Mouse (Mus musculus) spleen, adult 18-20 months (tissue): ENCODE results near the gene Fam49a.

Experiments
- DNase-seq, 2 experiments: peaks; one replicate each; pipeline ENCODE4 v3.0.0; 2022; ENCODE audit warnings: mixed read lengths in 2 of 2

The Fam49a gene

DNA sequence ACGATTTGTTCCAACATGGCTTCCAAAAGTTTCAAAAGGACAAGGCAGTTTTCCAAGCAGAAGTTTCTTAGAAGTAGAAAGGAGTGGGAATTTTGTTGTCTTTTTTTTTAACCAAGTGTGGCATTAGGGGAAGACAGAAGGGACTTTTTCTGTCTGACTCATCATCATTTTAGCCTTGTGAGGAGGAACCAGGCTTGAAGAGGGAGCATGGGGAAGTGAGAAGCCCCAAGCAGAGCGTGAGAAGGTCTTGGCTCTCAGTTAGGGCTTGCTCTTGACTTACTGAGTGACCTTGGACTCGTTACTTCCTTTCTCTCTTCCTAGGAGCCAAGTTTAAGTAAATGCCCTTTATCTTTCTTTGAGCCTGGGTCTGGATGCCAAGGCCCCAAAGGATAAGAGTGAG lies 8.6 kb downstream of the Fam49a start:
- DNase-seq, result peak in 1 of 2 experiments; percentile 28

DNA sequence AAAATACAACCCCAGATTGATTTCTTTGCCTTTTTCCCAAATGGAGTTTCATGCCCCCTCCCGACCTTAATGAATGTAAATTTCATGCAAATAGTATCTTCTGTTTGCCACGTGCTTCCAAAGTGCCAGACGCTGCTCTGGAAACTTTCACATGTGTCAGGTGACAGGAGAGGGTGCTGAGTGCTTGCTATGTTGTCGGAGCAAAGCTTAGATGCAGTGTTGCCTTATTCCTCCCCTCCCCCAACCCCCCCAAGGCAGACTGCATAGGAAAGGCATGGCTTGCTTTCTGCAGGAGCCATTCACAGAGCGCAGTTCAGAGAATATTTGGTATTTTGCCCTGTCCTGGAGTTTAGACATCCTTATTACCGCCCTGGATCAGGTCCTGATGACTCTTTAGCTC lies 12.2 kb downstream of the Fam49a start:
- DNase-seq, result no peak

DNA sequence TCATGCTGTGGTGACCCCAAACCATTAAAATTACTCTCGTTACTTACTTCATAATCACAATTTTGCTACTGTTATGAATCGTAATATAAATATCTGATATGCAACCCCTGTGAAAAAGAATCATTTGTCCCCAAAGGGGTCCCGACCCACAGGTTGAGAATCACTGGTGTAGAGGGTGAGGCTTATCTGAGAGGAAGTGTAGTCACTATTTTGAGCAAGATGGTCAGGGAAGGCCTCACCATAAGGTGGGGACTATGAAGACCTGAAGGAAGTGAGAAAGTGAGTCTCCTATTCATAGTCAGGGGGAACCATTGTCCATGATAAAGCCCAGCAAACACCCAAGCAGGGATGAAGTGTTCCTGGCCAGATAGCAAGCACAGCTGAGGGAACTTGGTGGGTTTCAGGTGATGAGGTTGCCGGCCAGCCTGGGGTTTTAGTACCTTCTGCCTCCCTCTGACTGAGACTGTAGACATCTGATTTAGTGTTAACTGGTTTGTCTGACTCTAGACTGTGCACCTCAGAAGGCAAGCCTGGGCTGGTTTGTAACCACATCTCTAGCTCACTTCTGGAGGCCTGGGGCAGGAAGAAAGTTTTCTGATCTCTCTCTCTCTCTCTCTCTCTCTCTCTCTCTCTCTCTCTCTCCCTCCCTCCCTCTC lies 13.3 kb downstream of the Fam49a start:
- no peak for DNase-seq

DNA sequence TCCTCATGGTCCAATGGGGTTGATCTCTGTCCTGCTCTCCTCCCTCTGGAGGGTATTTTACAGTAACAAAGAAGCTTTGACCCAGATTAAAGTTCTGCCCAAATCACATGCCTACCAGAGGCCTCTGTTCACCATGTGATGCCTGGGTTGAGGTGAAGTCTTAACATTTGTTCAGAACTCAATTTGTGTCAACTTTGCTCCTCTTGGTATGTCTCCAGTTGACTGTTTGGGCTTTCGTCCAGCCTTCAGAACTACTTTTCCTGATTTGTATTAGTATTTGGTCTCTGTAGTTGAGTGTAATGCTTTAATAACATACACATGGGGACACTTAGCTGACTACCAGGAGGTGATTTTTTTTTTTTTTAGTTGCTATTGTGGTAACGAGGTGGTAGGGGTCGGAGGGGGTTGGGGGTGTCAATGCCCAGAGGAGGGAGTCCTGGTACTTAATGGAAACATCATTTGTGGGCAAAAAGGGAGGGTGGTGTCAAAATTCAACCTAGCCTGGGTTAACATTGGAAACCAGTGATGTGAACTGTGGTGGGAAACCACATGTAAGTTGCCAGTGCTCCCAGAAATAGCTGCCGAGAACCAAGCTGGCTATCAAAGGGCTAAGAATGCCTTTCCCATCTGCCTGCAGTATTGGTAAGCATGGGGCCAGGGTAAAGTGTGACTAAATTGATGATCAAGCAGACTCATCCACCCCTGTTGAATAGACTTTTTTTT lies 16.0 kb downstream of the Fam49a start:
- no peak for DNase-seq

DNA sequence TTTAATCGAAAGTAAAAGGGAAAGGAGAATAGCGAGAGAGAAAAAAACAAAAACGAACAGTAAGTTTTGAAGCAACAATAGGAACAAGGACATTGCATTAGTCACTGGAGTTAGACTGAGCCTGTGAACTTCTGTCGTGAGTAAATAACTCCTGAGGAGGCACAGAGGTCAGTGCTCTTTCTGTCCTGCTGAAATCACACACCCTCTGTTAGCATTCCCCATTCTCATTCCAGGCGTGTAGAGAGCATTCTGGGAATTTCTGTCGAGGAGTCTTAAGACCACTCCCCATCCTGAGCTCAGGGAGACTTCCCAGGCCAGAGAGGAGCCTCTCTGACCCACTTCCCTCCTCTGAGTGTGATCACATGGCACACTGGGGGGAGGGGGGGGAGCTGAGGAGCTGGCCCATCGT lies 16.5 kb downstream of the Fam49a start:
- DNase-seq, result no peak

DNA sequence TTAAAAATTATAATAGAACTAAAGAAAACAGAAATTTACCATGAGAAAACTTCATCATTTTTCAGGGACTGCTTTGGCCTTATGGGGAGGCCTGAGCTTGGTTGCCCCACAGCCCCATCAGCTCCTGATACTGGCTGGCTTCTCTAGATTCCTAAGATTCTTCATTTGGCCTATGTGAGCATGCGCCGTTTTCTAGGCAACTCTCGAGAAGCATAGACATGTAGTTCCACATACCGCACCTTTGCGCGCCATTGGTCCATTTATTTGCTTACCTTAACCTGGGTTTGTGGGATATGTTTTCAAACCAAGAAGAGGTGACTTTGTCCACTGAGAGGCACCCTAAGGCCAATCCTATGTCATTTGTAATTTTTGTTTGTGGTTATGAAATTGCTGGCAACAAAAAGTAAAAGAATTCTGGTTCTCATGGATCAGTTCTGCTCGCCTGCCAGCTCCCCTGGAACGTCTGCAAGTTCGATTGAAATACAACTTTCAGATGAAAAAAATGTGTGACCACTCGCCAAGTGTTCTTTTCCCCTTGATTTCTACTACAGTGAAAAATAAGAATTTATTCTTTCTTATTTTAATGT lies 21.9 kb downstream of the Fam49a start:
- DNase-seq, result no peak

DNA sequence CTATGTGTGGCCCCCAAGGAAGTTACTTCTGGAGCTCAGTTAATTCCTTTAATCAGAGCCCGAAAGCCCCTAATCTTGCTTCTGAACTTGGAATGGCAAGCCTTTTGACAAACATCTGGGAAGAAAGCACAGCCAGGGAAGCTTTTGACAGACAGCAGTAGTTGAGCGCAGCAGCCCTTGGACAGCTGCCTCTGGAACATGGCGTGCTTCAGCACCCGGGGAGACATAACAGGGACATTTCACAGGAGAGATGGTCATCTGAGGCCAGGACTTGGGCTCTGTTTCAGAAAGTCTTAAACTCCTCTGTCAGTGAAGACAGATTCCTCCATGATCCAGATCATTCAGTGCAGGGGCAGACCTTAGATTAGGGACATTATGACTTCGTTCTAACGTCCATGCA lies 22.6 kb downstream of the Fam49a start:
- no peak for DNase-seq

DNA sequence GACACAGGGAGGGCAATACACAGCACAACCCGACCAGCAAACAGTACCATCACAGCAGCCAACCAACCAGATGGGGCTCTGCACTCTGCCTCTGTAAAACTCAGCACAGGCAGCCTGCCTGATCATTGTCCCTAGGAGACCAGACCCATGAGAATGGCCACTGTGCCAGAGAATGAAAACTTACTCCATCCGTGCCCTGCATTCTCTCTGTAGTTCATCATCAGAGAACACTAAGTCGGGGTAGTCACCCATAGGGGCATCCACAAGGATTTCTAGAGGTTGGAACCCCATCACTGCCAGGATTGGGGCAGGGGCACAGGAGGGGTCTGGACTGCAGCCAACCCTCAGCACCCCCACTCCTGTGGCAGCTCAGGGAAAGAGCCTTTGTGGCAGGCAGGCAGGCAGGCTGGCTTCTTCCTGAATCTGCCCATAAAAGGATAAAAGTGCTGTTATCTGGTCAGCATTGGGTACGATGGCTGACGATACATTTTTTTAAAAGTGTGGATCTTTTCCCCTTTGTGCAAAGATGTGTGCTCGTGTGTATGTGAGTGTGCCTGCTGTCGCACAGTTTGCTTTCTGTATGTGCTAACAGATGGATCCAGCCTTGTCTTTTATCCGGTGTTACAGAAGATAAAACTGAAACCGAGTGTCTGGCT lies 25.3 kb downstream of the Fam49a start:
- DNase-seq, result no peak

DNA sequence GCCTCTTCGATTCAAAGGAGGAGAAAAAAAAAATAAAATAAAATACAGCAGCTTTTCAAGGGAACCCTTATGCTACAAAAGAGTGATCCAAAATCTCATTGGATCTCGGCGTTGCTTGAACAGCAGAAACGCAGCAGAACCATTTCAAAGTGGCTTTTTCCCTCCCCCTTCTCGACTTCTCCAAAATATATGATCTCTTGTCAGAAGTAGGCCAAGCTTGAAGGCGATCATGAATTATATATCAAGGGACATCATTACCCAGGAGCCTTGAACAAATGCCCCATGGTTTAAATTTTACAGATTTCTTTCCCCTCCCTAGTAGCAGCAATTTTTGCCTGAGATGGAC lies 25.8 kb downstream of the Fam49a start:
- no peak for DNase-seq

DNA sequence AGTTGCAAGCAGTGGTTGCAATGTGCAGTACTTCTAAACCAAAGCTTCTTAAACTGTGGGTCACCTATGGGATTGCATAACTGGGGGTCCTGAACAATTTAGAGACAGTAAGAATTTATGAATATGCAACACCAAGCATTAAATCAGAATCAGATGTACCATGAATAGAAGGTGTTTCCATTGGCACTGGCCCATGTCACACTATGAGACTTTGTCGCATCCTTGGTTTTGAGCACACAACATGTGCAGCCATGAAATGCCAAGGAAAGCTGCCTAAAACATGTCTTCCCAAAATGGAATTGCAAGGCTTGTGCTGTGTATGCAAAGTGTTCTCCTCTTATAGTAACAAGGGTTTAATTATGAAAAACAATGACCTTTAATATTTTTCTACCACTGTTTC lies 26.6 kb downstream of the Fam49a start:
- no peak for DNase-seq

DNA sequence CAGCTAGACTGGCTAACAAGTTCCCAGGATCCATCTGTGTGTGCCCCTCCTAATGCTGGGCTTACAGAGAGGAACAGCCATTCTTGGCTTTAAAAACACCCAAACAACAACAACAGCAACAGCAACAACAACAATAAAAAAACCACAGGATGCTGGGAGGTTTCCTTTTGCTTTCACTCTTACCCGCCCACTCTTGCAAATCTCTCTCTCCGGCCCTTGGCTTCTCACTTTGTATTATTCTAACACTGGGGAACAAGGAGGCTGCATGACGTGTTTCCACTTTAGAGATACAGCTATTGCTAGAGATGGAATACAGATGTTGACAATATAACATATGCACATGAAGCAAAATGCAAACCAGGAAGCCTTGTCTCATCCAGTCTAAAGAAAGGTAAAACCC lies 27.7 kb downstream of the Fam49a start:
- DNase-seq, result no peak

DNA sequence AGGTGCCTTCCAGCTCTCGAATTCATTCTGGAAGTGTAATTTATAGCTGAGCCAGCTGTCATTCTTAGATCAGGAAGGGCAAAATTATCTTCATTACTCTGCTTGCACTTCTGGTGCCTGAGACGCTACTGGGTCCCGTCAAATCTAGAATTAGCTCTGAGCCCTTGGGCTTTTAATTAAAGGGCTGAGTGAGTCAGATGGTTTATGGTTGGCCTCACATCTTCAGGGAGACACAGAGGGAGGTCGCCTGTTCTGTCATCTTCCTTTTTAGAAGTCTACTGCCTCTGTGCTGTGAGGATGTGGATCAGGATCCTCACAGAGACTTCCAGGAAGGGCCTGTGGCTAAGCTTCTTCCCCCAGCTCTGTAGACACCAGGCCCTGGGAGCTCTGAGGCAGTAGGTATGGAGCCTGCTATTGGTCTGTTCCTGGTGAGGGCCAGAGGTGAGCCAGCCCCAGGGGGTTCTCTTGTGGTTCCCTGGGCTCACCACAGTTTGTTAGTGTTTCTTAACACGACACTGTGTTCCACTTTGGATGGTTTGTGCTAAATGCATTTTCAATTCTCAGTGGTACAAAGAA lies 30.2 kb downstream of the Fam49a start:
- no peak for DNase-seq

DNA sequence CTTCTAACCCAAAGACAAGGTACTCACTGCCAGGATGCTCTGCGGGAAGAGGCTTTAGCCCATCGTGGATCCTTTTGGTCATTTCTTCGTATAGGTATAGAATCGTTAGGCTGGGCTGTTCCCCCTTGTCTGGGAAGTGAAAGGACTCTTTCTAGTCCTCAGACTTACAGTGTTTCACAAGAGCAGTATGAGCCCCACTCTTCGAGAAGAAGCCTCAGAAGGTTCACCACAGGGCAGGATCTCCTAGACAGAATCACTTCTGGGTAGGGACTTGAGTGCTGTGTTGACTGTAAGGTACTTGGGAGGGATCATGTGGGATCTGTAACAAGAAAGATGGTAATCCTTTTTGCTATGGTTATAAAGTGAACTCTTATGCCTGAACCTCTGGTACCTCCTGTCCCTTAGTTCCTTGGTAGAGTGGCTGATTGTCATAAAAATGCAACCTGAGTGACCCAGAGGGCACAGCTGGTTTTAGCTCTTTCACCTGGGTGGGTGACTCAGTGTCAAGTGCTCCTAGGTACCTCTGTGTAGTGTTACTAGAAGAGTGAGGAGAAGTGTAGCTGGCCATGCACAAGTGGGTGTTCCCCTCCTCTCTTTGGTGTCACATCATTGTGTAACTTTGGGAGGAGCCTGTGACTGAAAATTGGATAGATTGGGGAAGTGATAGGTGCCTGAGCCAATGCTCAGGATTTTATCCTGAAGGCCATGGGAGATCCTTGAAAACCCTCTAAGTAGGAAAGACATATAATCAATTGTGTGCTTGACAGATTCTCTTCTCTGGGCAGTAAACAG lies 32.6 kb downstream of the Fam49a start:
- no peak for DNase-seq

DNA sequence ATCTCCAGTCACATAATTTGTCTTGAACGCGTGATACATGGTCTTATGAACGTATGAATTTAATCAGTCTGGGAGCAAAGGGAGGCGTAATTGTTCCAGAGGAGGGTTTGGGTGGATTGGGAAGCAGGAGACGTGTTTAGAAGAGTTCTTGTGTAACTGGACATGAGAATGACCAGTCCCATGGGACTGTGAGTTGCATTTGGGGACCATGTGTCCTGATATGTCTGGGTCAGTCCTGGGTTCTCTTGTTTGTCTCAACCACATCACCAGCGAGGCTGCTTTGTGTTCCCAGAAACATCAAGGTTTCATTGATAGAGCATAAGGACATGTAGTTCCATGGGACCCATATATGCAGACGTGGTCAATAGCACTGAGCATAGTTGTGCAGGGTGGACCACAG lies 36.5 kb downstream of the Fam49a start:
- no peak for DNase-seq

DNA sequence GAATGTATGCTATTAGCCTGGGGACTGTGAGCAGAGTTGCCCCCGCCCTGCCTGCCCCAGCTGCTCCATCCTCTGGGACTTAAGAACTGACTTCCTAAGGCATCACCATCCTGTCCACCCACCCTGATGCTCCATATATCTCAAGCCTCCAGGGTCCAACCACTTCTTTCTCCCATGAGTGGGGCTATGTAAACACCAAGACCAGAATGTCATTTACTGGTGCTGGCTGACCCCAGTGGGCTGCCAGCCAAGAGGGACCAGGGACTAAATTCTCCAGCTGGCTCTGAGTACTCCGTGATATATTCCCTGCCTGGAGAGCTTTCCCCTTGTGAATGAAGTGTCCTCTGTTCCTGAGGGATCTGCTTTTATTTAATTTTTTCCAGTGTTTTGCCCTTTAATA lies 37.4 kb downstream of the Fam49a start:
- DNase-seq, result no peak

DNA sequence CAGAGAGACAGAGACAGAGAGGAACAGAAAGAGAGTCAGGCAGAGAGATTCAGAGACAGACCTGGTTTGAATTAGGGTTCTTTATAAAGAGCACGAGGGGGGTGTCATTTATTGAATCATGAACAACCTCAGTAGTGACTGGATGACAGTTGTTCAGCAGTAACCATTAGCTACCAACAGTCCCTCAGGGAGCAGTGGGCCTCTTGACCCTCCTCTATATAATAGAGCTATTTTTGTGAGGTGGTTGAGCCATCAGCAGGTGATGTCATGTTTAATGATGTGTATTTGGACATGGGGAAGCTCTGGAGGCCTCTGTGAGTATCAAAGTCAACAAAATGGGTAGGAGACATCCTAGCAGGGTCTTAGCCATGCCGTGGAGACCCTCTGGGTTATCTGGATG lies 39.2 kb downstream of the Fam49a start:
- DNase-seq, result no peak

DNA sequence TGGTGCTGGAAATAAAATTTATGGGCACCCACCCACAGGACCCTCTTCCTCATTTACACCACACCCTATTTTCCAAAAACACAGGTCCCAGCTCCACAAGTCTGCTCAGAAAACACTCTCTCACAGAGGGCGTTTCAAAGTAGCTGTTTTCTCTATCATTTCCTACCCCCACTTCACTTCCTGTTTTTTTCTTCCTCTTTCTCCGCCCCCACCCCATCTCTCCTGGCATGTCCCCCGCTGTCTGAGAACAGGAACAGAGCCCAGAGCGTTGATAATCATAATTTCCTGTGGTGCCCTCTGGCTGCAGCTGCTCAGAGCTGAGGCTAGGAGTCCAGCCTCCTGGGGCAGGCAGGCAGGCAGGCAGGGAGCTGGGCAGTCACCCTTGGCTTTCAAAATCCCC lies 39.9 kb downstream of the Fam49a start:
- DNase-seq, result peak; percentile 68 to 75

DNA sequence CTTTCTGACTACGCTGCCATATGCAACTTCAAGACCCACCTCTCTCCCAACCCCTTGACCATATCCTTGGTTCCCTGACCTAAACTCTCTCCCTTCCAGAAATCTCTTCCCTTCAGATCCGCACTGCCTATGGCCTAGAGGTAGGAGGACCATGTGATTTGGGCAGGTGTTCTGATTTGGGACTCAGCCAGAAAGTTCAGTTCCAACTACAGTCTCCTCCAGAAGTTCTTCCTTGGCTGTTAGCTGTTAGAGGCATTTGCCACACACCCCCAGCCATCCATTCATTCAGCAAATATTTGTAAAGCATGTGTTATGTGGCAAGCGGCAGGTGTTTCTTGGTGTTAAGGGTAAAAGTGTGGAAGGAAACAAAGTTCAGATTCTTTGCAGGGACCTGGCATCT lies 44.3 kb downstream of the Fam49a start:
- DNase-seq, result no peak

DNA sequence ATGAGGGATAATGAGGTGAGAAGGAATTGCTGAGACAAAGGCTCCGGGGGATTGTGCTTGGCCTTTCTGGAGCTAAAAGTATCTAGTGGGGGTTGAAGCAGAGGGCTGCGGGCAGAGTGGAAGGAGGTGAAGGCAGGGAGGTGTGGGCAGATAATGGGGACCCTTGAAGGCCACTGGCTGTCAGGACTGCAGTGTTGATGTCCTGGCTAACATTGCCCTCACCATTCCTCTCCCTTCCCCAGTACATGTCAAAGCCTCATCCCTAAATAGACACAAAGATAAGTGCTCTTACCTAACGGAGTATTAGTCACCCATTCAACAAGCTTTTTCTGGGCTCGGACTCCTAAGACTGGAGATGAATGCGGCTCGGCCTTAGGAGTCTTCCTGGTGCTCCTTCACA lies 44.9 kb downstream of the Fam49a start:
- DNase-seq, result no peak

DNA sequence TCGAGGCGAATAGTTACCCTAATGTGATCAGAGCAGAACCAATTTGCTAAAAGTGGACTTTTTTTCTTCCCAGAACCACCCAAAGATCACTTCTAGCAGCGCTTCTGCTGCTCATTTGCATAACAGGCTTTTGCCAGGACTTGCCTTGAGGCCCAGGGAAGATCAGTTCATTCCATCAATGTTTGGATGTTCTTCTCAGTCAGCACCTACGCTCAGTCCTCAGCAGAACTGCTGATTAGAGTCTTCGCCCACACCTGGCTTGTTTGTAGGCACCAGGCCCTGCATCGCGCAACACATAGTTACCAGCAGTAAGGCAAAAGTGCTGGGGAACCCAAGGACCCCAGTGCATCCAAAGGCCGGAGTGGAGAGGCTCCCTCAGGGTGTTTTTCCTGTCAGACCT lies 45.3 kb downstream of the Fam49a start:
- no peak for DNase-seq

DNA sequence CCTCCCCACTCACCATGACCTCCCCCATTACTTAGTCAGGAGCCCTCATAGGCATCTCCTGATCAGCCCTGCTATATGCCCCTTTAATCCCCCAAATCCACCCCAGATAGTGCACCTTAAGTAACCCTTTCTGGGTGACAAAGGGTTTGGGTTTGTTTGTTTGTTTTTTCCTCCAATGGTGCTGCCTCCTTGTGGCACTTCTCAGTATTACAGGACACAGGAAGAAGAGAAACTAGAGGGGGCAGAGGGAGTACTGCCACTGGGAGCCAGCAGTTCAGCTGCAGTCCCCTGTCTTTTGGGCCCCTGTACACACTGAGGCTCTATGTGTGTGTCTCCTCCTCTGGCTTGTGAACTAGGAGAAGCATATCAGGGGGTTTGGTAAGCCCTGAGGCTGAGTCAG lies 51.5 kb downstream of the Fam49a start:
- no peak for DNase-seq

DNA sequence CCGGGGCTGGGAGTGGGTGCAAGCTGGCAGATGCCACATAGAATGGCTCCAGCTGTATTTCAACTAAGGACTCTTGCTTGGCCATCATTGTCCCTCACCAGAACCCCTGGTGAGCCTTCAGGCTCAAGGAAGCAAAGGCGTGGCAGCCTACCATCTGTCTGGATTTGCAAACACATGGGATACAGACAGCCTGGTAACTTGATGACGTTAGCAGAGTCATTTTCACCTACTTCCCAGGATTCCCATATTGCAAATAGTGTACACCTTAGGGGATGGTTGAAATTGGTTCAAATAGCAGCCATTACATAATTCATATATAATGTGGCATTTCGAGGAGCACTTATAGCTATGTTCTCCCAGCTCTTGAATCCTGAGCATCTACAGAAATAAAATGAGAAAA lies 52.0 kb downstream of the Fam49a start:
- DNase-seq, result no peak

DNA sequence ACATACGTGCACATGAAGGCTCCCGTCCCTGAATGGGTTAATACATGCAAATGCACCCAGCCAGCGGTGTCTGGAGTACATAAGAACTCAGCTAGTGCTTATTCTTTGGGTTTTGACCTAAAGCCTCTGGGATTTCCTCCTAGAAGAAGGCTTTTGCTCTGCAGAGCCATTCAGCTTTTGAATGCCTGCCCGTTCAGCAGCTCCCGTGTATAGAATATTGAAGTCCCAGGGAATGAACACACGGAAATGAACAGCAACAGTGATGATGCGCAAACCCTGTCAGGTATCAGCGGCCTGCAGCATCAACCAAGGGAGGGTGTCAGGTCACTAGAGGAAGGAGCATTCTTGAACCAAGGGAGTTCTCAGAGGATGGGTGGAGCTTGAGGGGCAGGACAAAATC lies 52.4 kb downstream of the Fam49a start:
- DNase-seq, result no peak
